Mouse (Mus musculus) megakaryocyte-erythroid progenitor cell, adult 5-6 weeks (primary cell): ENCODE measurements around the gene Adam19. TPM values are rescaled to one million over a fixed set of nuclear protein-coding genes. Genes with fewer than 3 reads are reported as not detected.
"Not testable (repeated sequence)": the region's sequence is repeated elsewhere in the genome, so short reads cannot be mapped to it uniquely, and the experiment has no call there.

Source experiments
- ATAC-seq: replicated peaks from 2 replicates; pipeline ENCODE4 v1.8.0; 2016; ENCODE audit warnings: mild to moderate bottlenecking, inconsistent platforms; ENCODE audit not compliant: severe bottlenecking, poor library complexity, low FRiP score, low TSS enrichment
- total RNA-seq, 2 experiments: library from RNA; stranded (forward) in 1 of 2; stranded (reverse) in 1 of 2; fragments of 200-1000, 215-1000 nt in 1 of 2; fragments of >200 nt in 1 of 2; fragmentation: Nextera tagmentation in 1 of 2; gene quantifications; 2 replicates each; pipeline ENCODE4 v1.2.3; 2014 to 2017

Gene Adam19
- total RNA-seq, 2 experiments from 2014 or later: 0.92 TPM; not detected in 1

- no peak for ATAC-seq
Measured at GRCm38 (mm10) chr11:46177246-46178043, 121.7 kb downstream of the Adam19 start.

GRCm38 (mm10) chr11:46182031-46182430 is 126.2 kb downstream of the Adam19 start:
- ATAC-seq: not testable (repeated sequence)

GRCm38 (mm10) chr11:46184946-46185345 is 129.2 kb downstream of the Adam19 start:
- ATAC-seq: no peak

GRCm38 (mm10) chr11:46185486-46185885 is 129.7 kb downstream of the Adam19 start:
- no peak for ATAC-seq

- no peak for ATAC-seq
Measured at GRCm38 (mm10) chr11:46188283-46188682, 132.5 kb downstream of the Adam19 start.

- ATAC-seq: no peak
Measured at GRCm38 (mm10) chr11:46194175-46194574, 138.4 kb downstream of the Adam19 start.

Other genes with a start within 250 kb of the Adam19 start
- gene Clint1, start 203.9 kb upstream of the Adam19 start, total RNA-seq (2014; fragmentation: Nextera tagmentation): 121 and 126 TPM in 2 replicates
- 174 and 179 TPM in 2 replicates for gene Clint1, start 203.9 kb upstream of the Adam19 start, total RNA-seq (2017)
- 3.6 and 4.4 TPM in 2 replicates for gene Lsm11, start 111.1 kb upstream of the Adam19 start, total RNA-seq (2014; fragmentation: Nextera tagmentation)
- 2.3 and 6.4 TPM in 2 replicates for gene Lsm11, start 111.1 kb upstream of the Adam19 start, total RNA-seq (2017)
- 25.1 and 33.2 TPM in 2 replicates for gene Thg1l, start 100.5 kb upstream of the Adam19 start, total RNA-seq (2014; fragmentation: Nextera tagmentation)
- gene Thg1l, start 100.5 kb upstream of the Adam19 start, total RNA-seq (2017): 43.7 and 54.6 TPM in 2 replicates
- not detected in 2 replicates for gene Sox30, start 75.7 kb upstream of the Adam19 start, total RNA-seq (2014; fragmentation: Nextera tagmentation)
- not detected in 2 replicates for gene Sox30, start 75.7 kb upstream of the Adam19 start, total RNA-seq (2017)
- 8.4 TPM in 1 of 2 replicates, not detected in the other for gene Gm12166, start 3.7 kb upstream of the Adam19 start, total RNA-seq (2014; fragmentation: Nextera tagmentation)
- 7.6 and 8.1 TPM in 2 replicates for gene Gm12166, start 3.7 kb upstream of the Adam19 start, total RNA-seq (2017)
- not detected in 2 replicates for gene Nipal4, start 110.5 kb downstream of the Adam19 start, total RNA-seq (2014; fragmentation: Nextera tagmentation)
- not detected in 2 replicates for gene Nipal4, start 110.5 kb downstream of the Adam19 start, total RNA-seq (2017)
- gene Fndc9, start 179.5 kb downstream of the Adam19 start, total RNA-seq (2014; fragmentation: Nextera tagmentation): not detected in 2 replicates
- not detected in 2 replicates for gene Fndc9, start 179.5 kb downstream of the Adam19 start, total RNA-seq (2017)